Mouse (Mus musculus): ENCODE measurements around the gene Eef1g.

DNA sequence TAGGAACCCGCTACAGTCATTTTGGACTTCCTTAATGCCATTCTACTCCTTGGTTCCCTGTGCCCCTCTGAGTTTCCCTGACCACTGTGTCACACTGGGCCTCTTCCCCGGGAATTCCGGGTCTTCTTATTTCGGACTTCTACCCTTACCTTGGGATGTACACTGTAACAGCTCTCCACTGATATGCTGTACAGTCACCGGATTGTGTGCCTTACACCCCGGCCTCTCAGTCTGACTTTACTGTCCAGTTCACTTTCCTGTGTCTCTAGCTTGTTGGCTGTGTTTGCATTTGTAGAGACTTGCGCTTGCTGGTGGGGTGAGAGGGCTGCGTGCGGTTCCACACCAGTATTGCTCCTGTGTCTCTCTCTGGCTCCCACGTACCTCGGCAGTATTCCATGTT, 36.7 kb upstream of the Eef1g start:
- TF ChIP-seq CTCF (IDR thresholded peaks at IDR 0.05) = no peak
- TF ChIP-seq POLR2A (IDR thresholded peaks at IDR 0.05; ENCODE audit: insufficient read depth, low read depth, low read length) = no peak

Data from heart, adult 2 months (tissue).